Mouse (Mus musculus) MEL (cell line): ENCODE measurements around the gene Bdkrb2. TPM values are rescaled to one million over a fixed set of nuclear protein-coding genes. Genes with fewer than 3 reads are reported as not detected.

Experiments used
- DNase-seq: peaks from one replicate; pipeline ENCODE4 v3.0.0; 2011; ENCODE audit warnings: low read depth, low spot score
- H3K27ac ChIP-seq: 2 replicates; pipeline ENCODE4 v1.5.1; 2012; ENCODE audit warnings: low read depth, mild to moderate bottlenecking, control low read depth, low read length, moderate library complexity; ENCODE audit not compliant: control insufficient read depth
- H3K27me3 ChIP-seq, 2 experiments: fragments of 150-350 bp in 1 of 2; sonication (generic) in 1 of 2; 2 replicates each; pipeline ENCODE4 v1.6.1; 2012; ENCODE audit warnings: low read length in 2 of 2, mild to moderate bottlenecking in 2 of 2, improper control_type of control experiment in 1 of 2, moderate library complexity in 1 of 2; ENCODE audit not compliant: insufficient read depth in 2 of 2, control insufficient read depth in 1 of 2
- H3K36me3 ChIP-seq, 2 experiments: 2 replicates each; pipeline ENCODE4 v1.6.1; 2012 to 2014; ENCODE audit warnings: low read length in 2 of 2, improper control_type of control experiment in 1 of 2, inconsistent platforms in 1 of 2, mild to moderate bottlenecking in 1 of 2; ENCODE audit not compliant: insufficient read depth in 2 of 2, control insufficient read depth in 1 of 2
- H3K4me1 ChIP-seq, 2 experiments: fragments of 150-350 bp in 1 of 2; sonication (generic) in 1 of 2; 2 replicates each; pipeline ENCODE4 v1.6.1; 2012; ENCODE audit warnings: low read length in 2 of 2, improper control_type of control experiment in 1 of 2, mild to moderate bottlenecking in 1 of 2; ENCODE audit not compliant: insufficient read depth in 2 of 2, control insufficient read depth in 1 of 2
- H3K4me3 ChIP-seq, 2 experiments: fragments of 150-350 bp in 1 of 2; sonication (generic) in 1 of 2; 2 replicates each; pipeline ENCODE4 v1.5.1; 2012; ENCODE audit warnings: low read depth in 2 of 2, low read length in 2 of 2, mild to moderate bottlenecking in 2 of 2, moderate library complexity in 2 of 2, control low read depth in 1 of 2, improper control_type of control experiment in 1 of 2; ENCODE audit not compliant: control insufficient read depth in 1 of 2, insufficient read depth in 1 of 2
- H3K79me2 ChIP-seq: 2 replicates; pipeline ENCODE4 v1.6.1; 2012; ENCODE audit warnings: mild to moderate bottlenecking, low read length, moderate library complexity; ENCODE audit not compliant: control insufficient read depth, poor library complexity, insufficient read depth
- H3K9ac ChIP-seq: 2 replicates; pipeline ENCODE4 v1.6.1; 2012; ENCODE audit warnings: low read depth, mild to moderate bottlenecking, control low read depth, low read length, moderate library complexity; ENCODE audit not compliant: control insufficient read depth, poor library complexity, severe bottlenecking
- H3K9me3 ChIP-seq: fragments of 150-350 bp; sonication (generic); replicated peaks from 2 replicates; pipeline ENCODE4 v1.6.1; 2012; ENCODE audit warnings: mild to moderate bottlenecking, low read length, improper control_type of control experiment, moderate library complexity; ENCODE audit not compliant: insufficient read depth
- BHLHE40 ChIP-seq: IDR thresholded peaks from 2 replicates; pipeline ENCODE4 v1.6.1; 2012; ENCODE audit warnings: low read depth, mild to moderate bottlenecking, inconsistent platforms, low read length, improper control_type of control experiment, borderline replicate concordance
- CHD2 ChIP-seq: IDR thresholded peaks from 2 replicates; pipeline ENCODE4 v1.6.1; 2011; ENCODE audit warnings: low read length, improper control_type of control experiment
- CTCF ChIP-seq, 3 experiments: IDR thresholded peaks in 2 of 3; conservative IDR thresholded peaks in 1 of 3; 2 replicates each; pipeline ENCODE4 v1.5.1; 2011 to 2012; ENCODE audit warnings: low read length in 3 of 3, low read depth in 2 of 3, mild to moderate bottlenecking in 2 of 3, improper control_type of control experiment in 1 of 3, inconsistent platforms in 1 of 3, mixed read lengths in 1 of 3, moderate library complexity in 1 of 3; ENCODE audit not compliant: control insufficient read depth in 1 of 3, insufficient read depth in 1 of 3, poor library complexity in 1 of 3, severe bottlenecking in 1 of 3
- KAT2A ChIP-seq: conservative IDR thresholded peaks from 2 replicates; pipeline ENCODE4 v1.6.1; 2012; ENCODE audit warnings: low read depth, low read length, improper control_type of control experiment, inconsistent platforms
- MAFK ChIP-seq: IDR thresholded peaks from 2 replicates; pipeline ENCODE4 v1.6.1; 2011; ENCODE audit warnings: low read depth, mild to moderate bottlenecking, low read length, improper control_type of control experiment, borderline replicate concordance
- MXI1 ChIP-seq: IDR thresholded peaks from 2 replicates; pipeline ENCODE4 v1.6.1; 2011; ENCODE audit warnings: mild to moderate bottlenecking, low read depth, low read length, improper control_type of control experiment
- MYB ChIP-seq: IDR thresholded peaks from 2 replicates; pipeline ENCODE4 v1.6.1; 2011; ENCODE audit warnings: mild to moderate bottlenecking, low read depth, low read length, improper control_type of control experiment
- POLR2AphosphoS5 ChIP-seq: IDR thresholded peaks from 2 replicates; pipeline ENCODE4 v1.6.1; 2012; ENCODE audit warnings: low read depth, borderline replicate concordance, mild to moderate bottlenecking, inconsistent platforms, low read length, moderate library complexity, mixed read lengths
- RCOR1 ChIP-seq: IDR thresholded peaks from 2 replicates; pipeline ENCODE4 v1.6.1; 2012; ENCODE audit warnings: low read depth, mild to moderate bottlenecking, inconsistent platforms, low read length, improper control_type of control experiment
- SMC3 ChIP-seq: IDR thresholded peaks from 2 replicates; pipeline ENCODE4 v1.6.1; 2011; ENCODE audit warnings: low read depth, low read length, improper control_type of control experiment
- UBTF ChIP-seq: IDR thresholded peaks from 2 replicates; pipeline ENCODE4 v1.6.1; 2012; ENCODE audit warnings: low read depth, mild to moderate bottlenecking, inconsistent platforms, low read length, improper control_type of control experiment, moderate library complexity, borderline replicate concordance; ENCODE audit not compliant: insufficient read depth
- ZNF384 ChIP-seq: IDR thresholded peaks from 2 replicates; pipeline ENCODE4 v1.6.1; 2012; ENCODE audit warnings: low read depth, mild to moderate bottlenecking, inconsistent platforms, low read length, improper control_type of control experiment
- polyA plus RNA-seq, 2 experiments: library from polyadenylated mRNA; stranded (reverse) in 1 of 2; unstranded in 1 of 2; fragments of >175 nt in 1 of 2; fragments of >200 nt in 1 of 2; gene quantifications; 2 replicates each; pipeline versions ENCODE4 v1.2.1 to v1.2.4; 2012; ENCODE audit warnings: low replicate concordance in 2 of 2, low read depth in 1 of 2; ENCODE audit not compliant: insufficient read length in 2 of 2, insufficient read depth in 1 of 2, missing spikeins in 1 of 2
- total RNA-seq: library from RNA; depleted of rRNA; stranded (reverse); fragments of 300-350 nt; gene quantifications from 2 replicates; pipeline ENCODE4 v1.2.3, GENCODE M21; 2012

The Bdkrb2 gene
- total and polyA plus RNA-seq, 3 experiments: not detected

GRCm38 (mm10) chr12:105634374-105635067 lies 71.5 kb downstream of the Bdkrb2 start:
- DNase-seq: no peak
- Histone ChIP-seq H3K79me2 (no peaks in the 10 kb centered on the region), H3K9me3 (no peaks in the 10 kb centered on the region), H3K9ac (no peak overlapping the region)
- TF ChIP-seq MXI1 (no peak), ZNF384 (no peak), MAFK (no peak), MYB (no peak), UBTF (no peak), KAT2A (no peak)
- TF ChIP-seq, all 39 proteins: peak for 0
- Histone ChIP-seq H3K27me3 (no peaks in the 10 kb centered on the region), H3K27ac (no peak overlapping the region), H3K4me3 (no peak overlapping the region), H3K4me1 (no peaks in the 10 kb centered on the region), H3K36me3 (peaks cover 0 to 44% of the 10 kb centered on the region in 2 experiments; a peak in 2 of 4 replicates)

- no peak for TF ChIP-seq UBTF
- no peak for TF ChIP-seq RCOR1
- TF ChIP-seq SMC3: no peak
- TF ChIP-seq, all 39 proteins: peak for 0
- Histone ChIP-seq H3K4me1 (no peaks in the 10 kb centered on the region), H3K9ac (no peak overlapping the region), H3K79me2 (no peaks in the 10 kb centered on the region), H3K9me3 (no peaks in the 10 kb centered on the region), H3K27me3 (no peaks in the 10 kb centered on the region), H3K36me3 (peaks cover 0 to 47% of the 10 kb centered on the region in 2 experiments; a peak in 2 of 4 replicates), H3K27ac (no peak overlapping the region), H3K4me3 (no peak overlapping the region)
- DNase-seq: no peak
These were observed 73.5 kb downstream of the Bdkrb2 start for GRCm38 (mm10) chr12:105636551-105636950.

GRCm38 (mm10) chr12:105637554-105637953 lies 74.5 kb downstream of the Bdkrb2 start:
- Histone ChIP-seq H3K27me3 (no peaks in the 10 kb centered on the region), H3K79me2 (no peaks in the 10 kb centered on the region), H3K4me3 (no peak overlapping the region), H3K9ac (no peak overlapping the region), H3K9me3 (no peaks in the 10 kb centered on the region), H3K4me1 (no peaks in the 10 kb centered on the region), H3K36me3 (peaks cover 0 to 41% of the 10 kb centered on the region in 2 experiments; a peak in 2 of 4 replicates), H3K27ac (no peak overlapping the region)
- TF ChIP-seq POLR2AphosphoS5: no peak
- TF ChIP-seq ZNF384: no peak
- TF ChIP-seq CHD2: no peak
- peak; percentile 37 to 44 (median 42) for TF ChIP-seq CTCF (IDR thresholded peaks at IDR 0.05 in 2 of 3, conservative IDR thresholded peaks at IDR 0.05 in 1 of 3; ENCODE audit: control insufficient read depth in 1 of 3, insufficient read depth in 1 of 3, low read depth in 2 of 3, low read length in 3 of 3, poor library complexity in 1 of 3, severe bottlenecking in 1 of 3)
- TF ChIP-seq BHLHE40: no peak
- peak; percentile 37 for DNase-seq
